Mouse (Mus musculus) right cerebral cortex, postnatal 36 days (tissue): ENCODE results near the gene Adgrb3.
A peak's percentile ranks its signal among the peaks of the same experiment; 100 is the strongest.
"Not testable (repeated sequence)": the region's sequence is repeated elsewhere in the genome, so short reads cannot be mapped to it uniquely, and the experiment has no call there.

Source experiments
- DNase-seq, 2 experiments: peaks; one replicate each; pipeline ENCODE4 v3.0.0; 2022; ENCODE audit warnings: low spot score in 2 of 2, mixed read lengths in 1 of 2

Adgrb3 gene

GRCm38 (mm10) chr1:25115512-25115911, 714.0 kb downstream of the Adgrb3 start:
- no peak for DNase-seq

GRCm38 (mm10) chr1:25107500-25108101, 721.9 kb downstream of the Adgrb3 start:
- DNase-seq, result no peak

DNA sequence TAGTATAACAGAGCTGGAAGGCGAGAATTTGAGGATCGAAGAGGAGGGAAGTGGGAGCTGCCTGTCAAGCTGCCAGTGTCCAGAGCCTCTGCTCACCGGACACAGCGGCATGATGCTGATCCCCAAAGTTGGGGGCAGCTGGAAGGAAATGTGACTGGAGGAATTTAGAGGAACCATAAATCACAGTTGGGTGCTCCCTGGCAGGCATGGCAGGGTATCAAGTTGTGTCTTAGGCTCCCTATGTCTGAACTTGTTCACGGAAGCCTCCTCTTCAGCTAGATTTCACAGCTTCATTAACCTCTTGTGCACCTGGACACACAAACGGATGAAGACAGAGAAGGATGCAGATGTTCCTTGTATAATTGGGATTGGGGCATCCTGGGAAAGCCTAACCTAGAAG, 722.8 kb downstream of the Adgrb3 start:
- DNase-seq, result no peak

- DNase-seq, result peak; percentile 81 to 92
These were observed 724.1 kb downstream of the Adgrb3 start for GRCm38 (mm10) chr1:25105367-25105766.

DNA sequence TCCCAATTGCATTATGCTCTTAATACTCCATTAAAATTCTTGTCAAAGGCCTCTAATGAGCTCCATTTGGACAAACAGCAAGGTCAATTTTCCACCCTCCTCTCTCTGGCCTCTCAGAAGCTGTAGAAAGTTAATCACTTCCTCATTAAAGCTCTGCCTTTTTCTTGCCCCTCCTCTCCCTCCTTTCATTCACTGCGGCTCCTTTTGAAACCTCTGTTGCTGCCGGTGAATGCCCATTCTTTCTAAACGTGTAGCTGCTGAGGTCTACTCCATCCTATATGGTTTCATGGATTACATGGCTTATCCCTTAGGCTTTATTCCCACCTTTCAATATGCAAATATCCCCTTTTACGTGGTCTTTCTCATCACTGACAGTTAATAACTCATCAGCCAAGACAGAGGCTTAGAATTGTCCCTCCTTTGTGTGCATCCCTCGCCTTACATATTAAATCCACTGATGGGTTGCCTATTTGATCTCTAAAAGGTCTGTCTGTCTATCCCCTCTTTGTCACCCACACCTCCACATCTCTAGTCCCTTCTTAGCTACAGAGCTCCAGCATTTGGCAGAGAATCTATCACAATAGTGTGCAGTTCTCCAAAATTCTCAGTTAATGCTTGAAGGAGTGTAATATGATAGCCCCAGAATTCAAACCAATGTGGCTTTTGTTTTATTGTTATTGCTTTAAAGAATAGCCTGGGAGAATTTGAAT, 741.3 kb downstream of the Adgrb3 start:
- no peak for DNase-seq

- peak; percentile 38 to 43 for DNase-seq
These were observed 743.7 kb downstream of the Adgrb3 start for GRCm38 (mm10) chr1:25085616-25086372.

DNA sequence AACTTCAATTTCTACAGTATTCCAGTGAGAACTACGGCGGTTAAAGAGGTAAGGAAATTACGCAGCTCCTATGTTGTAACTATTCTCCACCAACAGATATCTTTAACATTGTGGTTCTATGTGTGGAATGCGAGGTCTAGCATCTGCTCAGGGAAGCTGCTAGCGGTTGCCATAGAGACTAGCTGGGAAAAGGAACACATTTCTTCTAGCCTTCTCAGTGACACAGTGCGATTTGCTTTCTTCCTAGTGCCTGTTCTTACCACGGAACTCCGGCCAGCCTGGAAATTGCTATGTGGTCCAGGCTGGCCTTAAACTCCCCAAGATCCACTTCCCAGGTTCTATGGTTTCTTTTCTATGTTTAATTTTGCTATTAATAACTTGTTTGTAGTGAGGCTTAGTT, 747.1 kb downstream of the Adgrb3 start:
- peak; percentile 51 to 69 for DNase-seq

GRCm38 (mm10) chr1:25081265-25081849, 748.1 kb downstream of the Adgrb3 start:
- DNase-seq, result no peak

DNA sequence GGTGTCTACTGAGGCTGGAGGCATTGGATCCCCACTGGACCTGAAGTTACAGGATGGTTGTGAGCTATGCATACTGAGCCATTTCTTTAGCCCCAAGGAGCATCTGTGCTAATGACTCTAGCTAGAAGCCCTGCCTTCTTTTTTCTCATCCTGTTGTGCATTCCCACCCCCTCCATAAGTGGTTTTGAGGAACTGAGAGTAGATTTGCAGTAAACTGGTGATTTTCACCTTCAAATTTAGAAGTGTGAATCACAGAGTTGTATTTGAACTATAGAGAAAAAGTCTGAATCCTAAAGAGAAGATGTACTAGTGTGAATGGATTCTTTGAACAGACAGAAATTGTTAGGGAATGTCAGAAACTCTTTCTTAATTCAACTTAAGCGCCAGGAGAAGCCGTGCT, 750.1 kb downstream of the Adgrb3 start:
- no peak for DNase-seq

- no peak for DNase-seq
These were observed 753.6 kb downstream of the Adgrb3 start for GRCm38 (mm10) chr1:25075952-25076351.

DNA sequence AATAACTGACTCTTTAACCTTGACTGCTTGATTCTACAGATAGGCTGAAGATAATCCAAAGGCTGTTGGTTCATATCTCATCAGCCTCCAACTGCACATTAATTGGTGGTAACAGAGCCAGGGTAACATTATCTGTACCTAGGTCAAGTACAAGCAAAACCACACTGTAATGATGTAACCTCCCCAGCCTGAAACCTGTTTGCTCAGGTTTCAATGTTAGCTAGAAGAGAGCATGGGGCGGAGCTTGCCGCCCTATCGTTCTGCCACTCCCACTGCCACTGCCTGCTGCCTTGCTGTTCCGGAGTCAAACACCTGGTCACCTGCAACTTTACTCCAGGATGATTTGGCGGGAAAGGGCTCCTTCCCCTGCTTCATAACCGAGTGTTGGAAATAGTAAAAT, 765.5 kb downstream of the Adgrb3 start:
- DNase-seq, result no peak

- DNase-seq, result peak in 1 of 2 experiments; percentile 49
These were observed 768.6 kb downstream of the Adgrb3 start for GRCm38 (mm10) chr1:25060935-25061334.

- DNase-seq, result peak; percentile 27 to 68
These were observed 769.3 kb downstream of the Adgrb3 start for GRCm38 (mm10) chr1:25060191-25060590.

DNA sequence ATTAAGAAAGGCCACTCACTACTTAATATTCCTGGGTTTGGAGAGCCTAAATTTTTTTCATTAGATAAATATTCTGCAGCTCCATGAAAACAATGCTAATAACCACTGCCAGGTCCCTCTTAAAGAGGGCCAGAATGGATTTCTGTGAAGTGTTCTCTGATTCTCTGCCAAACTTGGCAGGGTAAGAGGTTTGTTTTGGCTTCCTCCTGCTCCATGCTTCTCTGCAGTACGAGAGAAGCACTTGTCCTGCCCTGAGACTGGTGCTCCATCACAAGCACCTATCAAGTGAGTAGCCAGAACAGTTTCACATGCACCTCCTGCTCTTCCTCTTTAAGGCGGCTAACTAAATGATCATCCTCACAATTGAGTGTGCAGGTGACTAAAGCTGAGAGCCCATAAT, 771.9 kb downstream of the Adgrb3 start:
- DNase-seq, result no peak

GRCm38 (mm10) chr1:25057212-25057611, 772.3 kb downstream of the Adgrb3 start:
- DNase-seq, result no peak

- DNase-seq, result peak; percentile 39 to 60
These were observed 787.4 kb downstream of the Adgrb3 start for GRCm38 (mm10) chr1:25042091-25042490.

DNA sequence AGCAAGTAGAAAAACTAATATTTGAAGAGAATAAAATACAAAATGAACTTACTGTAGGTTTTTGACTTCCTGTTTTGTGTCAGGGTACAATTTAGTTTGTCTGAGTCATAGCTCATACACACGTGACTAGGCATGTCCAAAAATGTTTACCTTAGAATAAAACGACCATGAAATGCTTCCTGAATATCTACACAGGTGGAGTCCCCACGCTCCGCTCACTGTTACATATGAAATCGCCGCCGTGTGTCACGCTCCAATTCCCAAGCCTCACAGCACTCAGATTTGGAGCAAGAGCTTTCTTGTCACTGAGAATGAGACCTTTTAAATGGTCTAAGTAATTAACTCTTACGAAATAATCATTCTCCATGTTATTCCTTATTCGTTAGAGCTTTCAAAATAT, 795.3 kb downstream of the Adgrb3 start:
- no peak for DNase-seq

DNA sequence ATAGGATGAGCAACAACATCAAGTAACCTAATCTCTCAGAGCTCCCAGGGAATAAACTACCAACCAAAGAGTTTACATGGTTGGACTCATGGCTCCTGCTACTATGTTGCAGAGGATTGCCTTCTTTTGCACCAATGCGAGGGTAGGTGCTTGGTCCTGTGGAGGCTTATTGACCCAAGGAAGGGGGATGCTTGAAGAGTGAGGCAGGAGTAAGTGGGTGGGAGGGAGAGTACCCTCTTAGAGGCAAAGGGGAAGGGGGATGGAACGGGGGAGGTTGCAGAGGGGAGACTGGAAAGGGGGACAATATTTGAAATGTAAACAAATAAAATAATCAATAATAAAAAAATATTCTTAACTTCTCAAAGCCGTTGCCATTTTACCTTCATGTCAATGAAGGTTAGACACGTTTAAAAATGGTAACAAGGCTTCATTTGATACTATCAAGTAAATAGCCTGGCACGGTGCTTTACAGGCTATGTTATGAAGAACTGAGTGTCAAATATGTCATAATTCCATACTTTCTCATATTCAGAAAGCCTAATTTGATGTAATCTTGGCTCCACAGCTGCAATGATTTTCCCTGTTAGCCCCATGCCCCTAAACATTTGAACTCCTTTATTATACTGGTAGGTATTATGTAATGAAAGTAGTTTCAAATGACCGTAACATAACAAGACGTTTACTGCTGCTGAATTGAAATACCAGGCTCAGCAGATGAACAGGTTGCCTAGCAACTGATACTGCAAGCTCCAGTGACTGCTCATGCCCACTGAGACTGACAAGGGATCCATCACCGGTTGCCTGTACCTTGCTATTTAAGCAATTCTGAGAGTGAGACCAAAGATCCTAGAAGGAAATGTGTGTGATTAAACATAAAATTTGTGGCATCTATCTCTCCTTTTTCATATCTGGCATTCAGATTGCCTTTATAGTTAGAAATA, 796.1 kb downstream of the Adgrb3 start:
- DNase-seq, result peak; percentile 9 to 50

DNA sequence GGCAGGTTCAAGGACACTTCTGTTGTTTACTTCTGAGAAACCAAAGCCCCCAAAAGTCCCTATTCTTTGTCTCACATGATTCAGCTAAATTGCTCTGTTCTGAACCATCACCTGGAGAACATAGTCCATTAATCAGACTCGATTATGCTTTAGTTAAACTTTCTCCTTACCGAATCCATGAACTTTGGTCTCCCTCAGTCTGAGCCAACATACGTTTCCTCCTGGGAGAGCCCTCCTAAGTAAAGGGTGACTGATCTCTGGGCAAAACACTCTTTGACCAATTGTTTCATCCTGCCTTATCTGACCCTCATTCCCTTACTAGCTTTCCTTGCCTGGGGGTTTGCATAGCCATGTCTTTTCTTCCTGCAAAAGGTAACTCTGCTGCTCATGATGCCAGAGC, 806.4 kb downstream of the Adgrb3 start:
- DNase-seq, result no peak

- DNase-seq, result not testable (repeated sequence)
These were observed 811.7 kb downstream of the Adgrb3 start for GRCm38 (mm10) chr1:25017851-25018250.
